12 mouse cellular contexts compared by ENCODE assay signal in the genomic region with DNA sequence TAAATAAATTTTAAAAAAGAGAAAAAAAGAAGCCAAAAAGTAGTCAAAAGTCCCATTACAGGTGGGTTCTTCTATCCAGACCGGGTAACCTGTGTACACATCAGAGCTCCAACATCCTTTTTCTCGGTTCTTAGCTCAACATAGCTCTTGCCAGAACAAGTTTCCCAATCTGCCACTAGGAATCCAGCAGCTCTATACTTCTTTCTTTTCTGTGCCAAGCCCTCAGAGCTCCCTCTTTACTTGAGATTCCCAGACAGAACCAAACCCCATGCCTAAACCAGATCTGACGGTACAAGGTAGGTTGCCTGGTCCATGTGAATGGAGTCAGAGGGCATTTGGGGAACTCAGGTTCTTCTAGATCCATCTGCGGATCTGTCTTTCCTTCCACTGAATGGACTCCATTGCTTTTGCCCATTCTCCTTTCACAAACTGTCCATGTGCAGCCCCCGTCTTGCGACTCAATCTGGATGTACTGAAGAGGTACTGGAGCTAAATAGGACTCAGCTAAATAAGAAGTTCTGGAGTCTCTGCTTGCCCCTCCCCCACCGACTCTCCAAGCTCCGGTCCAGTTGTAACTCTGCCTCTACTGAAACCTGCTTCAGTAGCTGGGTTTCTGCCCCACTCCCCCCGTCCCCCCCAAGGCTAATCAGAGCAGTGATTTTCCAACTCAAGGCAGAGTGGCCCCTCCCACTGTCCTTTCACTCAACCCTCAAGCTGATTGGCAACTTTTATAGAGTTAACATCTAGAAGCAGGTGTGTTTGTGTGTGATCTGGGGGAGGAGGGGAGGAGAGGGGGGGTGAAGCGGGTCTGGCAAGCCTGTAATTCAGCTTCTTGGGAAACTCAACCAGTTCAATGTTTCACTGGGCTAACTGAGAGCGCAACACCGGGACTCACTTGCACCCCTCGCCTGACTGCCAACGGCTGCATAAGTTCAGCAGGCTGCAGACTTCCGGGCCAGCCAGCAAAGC. TPM values are rescaled to one million over a fixed set of nuclear protein-coding genes. Genes with fewer than 3 reads are reported as not detected.
A peak's percentile ranks its signal among the peaks of the same experiment; 100 is the strongest.
DNase-seq lines count a peak whose midpoint lies in the region.
"Had no signal": no experiment of that assay in that cellular context is flagged by ENCODE, and none has a peak within 500 bp of the region (broad histone marks: within the 10 kb centered on the region; RNA-seq: fewer than 3 reads in every experiment).

No protein-coding gene starts in this region.

- DNase-seq in lung, adult 18-20 months, result peak; percentile 57 to 72
- no peak for DNase-seq in lung, postnatal 14 days
- peak; percentile 67 for DNase-seq in fat pad, adult 2 months (ENCODE audit: extremely low read depth, low read depth, low spot score)
- peak; percentile 76 to 82 for DNase-seq in kidney, postnatal 36 days
- peak; percentile 72 for DNase-seq in lung, postnatal 36 days
- DNase-seq in gastrocnemius, postnatal 4 days (ENCODE audit: low spot score in 2 of 2), result no peak
- DNase-seq in left cerebral cortex, adult 18-20 months (ENCODE audit: low spot score in 2 of 2), result no peak
- DNase-seq in spleen, postnatal 10 days (ENCODE audit: low spot score in 2 of 2), result no peak
- DNase-seq: cerebellum, adult 2 months; gastrocnemius, postnatal 25 days; right cerebral cortex, postnatal 4 days had no signal

RNA-seq across cellular contexts. Expression of gene Gm20441, which starts 1.3 kb away (rescaled TPM):
- not detected for total RNA-seq in gastrocnemius, postnatal 4 days (2021)
- total RNA-seq in left cerebral cortex, adult 18-20 months (2021), result not detected
- total RNA-seq: gastrocnemius, postnatal 25 days; megakaryocyte progenitor cell, adult 5-6 weeks had no signal

RNA-seq across cellular contexts. Expression of gene Gstt3, which starts 1.7 kb away (rescaled TPM):
- total RNA-seq in gastrocnemius, postnatal 4 days (2021), result 1 to 10 TPM; 5.4 to 6.8 TPM
- 1 to 10 TPM; 2.5 to 2.6 TPM for total RNA-seq in left cerebral cortex, adult 18-20 months (2021)

RNA-seq across cellular contexts. Expression of gene Ddt, which starts 6.3 kb away (rescaled TPM):
- 10 to 100 TPM; 28.2 to 29.4 TPM for total RNA-seq in gastrocnemius, postnatal 4 days (2021)
- total RNA-seq in left cerebral cortex, adult 18-20 months (2021), result 10 to 100 TPM; 53.6 to 54.5 TPM

RNA-seq across cellular contexts. Expression of gene Cabin1, which starts 15.3 kb away (rescaled TPM):
- total RNA-seq in gastrocnemius, postnatal 4 days (2021), result 10 to 100 TPM; 29.1 to 30.4 TPM
- total RNA-seq in left cerebral cortex, adult 18-20 months (2021), result 10 to 100 TPM; 62.9 to 63.0 TPM

RNA-seq across cellular contexts. Expression of gene Gstt1, which starts 18.9 kb away (rescaled TPM):
- total RNA-seq in gastrocnemius, postnatal 4 days (2021), result 10 to 100 TPM; 10.2 to 11.8 TPM
- total RNA-seq in left cerebral cortex, adult 18-20 months (2021), result 10 to 100 TPM; 14.2 to 16.5 TPM

Comparison
In these comparisons a context has a peak if more than half of its experiments do, and no peak if none do; other contexts are left out.
1. DNase-seq: peak in lung, adult 18-20 months (2 of 2), fat pad, adult 2 months (single experiment), kidney, postnatal 36 days (2 of 2) and lung, postnatal 36 days (single experiment); none in lung, postnatal 14 days (single experiment), gastrocnemius, postnatal 4 days (0 of 2), left cerebral cortex, adult 18-20 months (0 of 2) and spleen, postnatal 10 days (0 of 2).